Mouse (Mus musculus): Measurements from ENCODE around the gene Bod1l. TPM values are rescaled to one million over a fixed set of nuclear protein-coding genes. Genes with fewer than 3 reads are reported as not detected.

The Bod1l gene
- polyA plus RNA-seq, 2 experiments from 2014 or later: 34.0 to 46.1 TPM

- no peak for ATAC-seq
Measured at GRCm38 (mm10) chr5:41758671-41759639, 85.2 kb downstream of the Bod1l start.

DNA sequence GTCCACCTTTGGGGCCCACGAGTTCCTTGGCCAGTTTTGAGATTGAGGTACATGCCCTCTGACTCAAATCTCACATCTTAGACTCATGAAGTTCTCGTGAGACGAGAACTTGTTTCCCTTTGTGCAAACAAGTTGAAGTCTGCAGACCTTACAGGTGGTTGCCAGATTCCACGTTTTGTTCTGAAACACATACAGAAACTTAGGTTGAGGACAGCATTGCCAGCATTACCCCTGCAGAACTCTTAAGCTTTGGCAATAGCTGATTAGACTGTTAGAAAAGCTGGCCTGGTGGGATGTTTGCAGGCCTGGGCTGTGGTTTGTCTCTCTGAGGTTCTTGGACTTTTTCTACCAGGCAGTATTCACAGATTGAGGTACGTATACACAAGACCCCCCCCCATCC is 86.8 kb downstream of the Bod1l start:
- no peak for ATAC-seq

DNA sequence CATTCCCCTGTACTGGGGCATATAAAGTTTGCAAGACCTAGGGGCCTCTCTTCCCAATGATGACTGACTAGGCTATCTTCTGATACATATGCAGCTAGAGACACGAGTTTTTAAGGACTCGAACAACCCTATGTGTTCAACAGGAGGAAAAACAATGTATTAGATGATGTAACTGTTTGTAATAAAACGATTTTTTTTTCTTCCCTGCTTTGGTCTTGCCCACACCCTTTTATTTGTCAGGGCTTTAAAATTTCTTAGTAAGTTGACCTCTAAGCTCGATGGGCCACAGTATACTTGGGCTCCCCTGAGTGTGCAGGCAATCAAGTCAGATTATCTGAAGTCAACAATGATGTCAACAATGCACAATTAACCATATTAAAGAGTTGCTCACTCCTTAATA is 87.7 kb downstream of the Bod1l start:
- ATAC-seq: no peak

- no peak for ATAC-seq
Measured at GRCm38 (mm10) chr5:41755373-41755960, 88.6 kb downstream of the Bod1l start.

DNA sequence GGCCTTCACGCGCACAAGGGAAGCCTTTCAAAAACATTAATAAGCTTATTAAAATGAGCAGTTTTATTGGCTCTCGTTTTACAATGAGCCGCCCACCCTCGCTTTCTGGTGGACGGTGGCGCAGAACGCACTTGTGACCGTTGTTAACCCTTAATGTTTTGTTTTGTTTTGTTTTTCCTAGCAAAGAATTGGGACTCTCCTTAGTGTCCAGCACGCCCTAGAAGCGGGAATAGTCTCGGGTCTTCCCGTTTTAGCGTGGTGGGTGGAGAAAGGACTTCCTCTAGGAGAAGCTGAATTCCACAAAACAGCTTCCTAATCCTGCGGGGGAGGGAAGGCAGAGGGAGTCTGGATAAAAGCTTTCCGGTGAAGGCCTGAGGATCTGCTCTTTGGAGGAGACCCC is 89.3 kb downstream of the Bod1l start:
- no peak for ATAC-seq

DNA sequence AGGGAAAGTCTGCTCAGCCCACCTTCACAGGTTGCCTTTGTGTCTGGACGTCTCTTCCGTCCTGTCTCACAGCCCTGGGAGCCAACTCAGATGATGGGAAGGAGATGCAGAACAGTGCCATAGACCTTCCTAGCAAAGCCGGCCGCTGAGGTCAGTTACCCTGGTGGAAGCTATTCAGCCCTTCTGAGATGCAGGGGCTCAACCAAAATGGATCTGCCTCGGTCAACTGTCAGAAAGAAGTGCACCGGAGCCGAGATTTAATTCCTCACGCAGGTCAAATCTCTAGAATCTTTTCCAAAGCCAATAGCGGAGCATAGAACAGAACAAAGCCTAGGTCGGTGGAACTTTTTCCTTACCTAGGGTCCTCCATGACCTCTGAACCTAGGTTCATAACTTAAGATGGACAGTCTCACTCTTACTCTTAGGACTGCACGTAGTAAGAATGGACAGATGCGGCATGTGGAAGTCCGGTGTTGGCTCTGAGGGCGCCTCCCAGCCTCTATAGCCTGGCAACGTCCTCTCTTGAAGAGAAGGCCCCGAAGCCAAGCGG is 89.8 kb downstream of the Bod1l start:
- no peak for ATAC-seq

DNA sequence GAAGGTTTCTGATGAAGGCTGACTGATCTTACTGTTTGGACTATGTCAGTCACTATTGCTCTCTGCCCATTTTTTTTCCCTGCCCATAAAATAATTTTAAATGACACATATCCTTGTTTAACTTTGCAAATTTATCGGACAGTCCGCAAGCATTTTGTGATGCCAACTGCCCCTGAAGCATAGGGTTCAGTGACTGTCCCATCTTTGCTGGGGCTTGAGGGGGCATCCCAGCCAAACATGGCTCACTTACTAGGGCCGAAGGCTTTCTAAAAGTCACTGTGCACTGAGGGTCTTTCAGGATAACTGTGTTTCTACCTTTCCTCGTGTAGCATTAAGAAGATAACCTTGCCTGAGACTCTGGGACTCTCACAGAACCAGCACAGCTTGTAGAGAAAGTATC is 91.4 kb downstream of the Bod1l start:
- no peak for ATAC-seq

- ATAC-seq: no peak
Measured at GRCm38 (mm10) chr5:41744898-41745780, 99.0 kb downstream of the Bod1l start.

GRCm38 (mm10) chr5:41744234-41744633 is 99.9 kb downstream of the Bod1l start:
- ATAC-seq: no peak

GRCm38 (mm10) chr5:41738817-41739216 is 105.3 kb downstream of the Bod1l start:
- no peak for ATAC-seq

Other genes with a start within 250 kb of the Bod1l start
- gene Rab28, start 136.2 kb downstream of the Bod1l start, polyA plus RNA-seq (2017; shearing (Covaris generic)): 10 to 100 TPM; 14.3 to 20.5 TPM
- not detected for gene Nkx3-2, start 79.8 kb downstream of the Bod1l start, polyA plus RNA-seq (2017; shearing (Covaris generic))
- not detected for gene Gm16223, start 223.6 kb upstream of the Bod1l start, polyA plus RNA-seq (2017; shearing (Covaris generic))

Measured in CD4-positive, CD25-positive, alpha-beta regulatory T cell, adult 4 months (primary cell).